Mouse (Mus musculus): Measurements from ENCODE around the gene Atg3.

GRCm38 (mm10) chr16:45127936-45128710 lies 30.5 kb upstream of the Atg3 start:
- TF ChIP-seq MAX (IDR thresholded peaks at IDR 0.05; ENCODE audit: low read length) (no peak), POLR2A (IDR thresholded peaks at IDR 0.05; ENCODE audit: control insufficient read depth in 1 of 2, insufficient read depth in 1 of 2, low read depth in 1 of 2, low read length in 2 of 2, poor library complexity in 1 of 2) (no peak), JUND (IDR thresholded peaks at IDR 0.05; ENCODE audit: low read depth, low read length) (no peak)
